Mouse (Mus musculus) midbrain, postnatal 0 days (tissue): ENCODE data around the gene Ccnd1. TPM values are rescaled to one million over a fixed set of nuclear protein-coding genes. Genes with fewer than 3 reads are reported as not detected.
A peak's percentile ranks its signal among the peaks of the same experiment; 100 is the strongest.
"Not testable (repeated sequence)": the region's sequence is repeated elsewhere in the genome, so short reads cannot be mapped to it uniquely, and the experiment has no call there.

ENCODE experiments used
- ATAC-seq: fragments of 200-750 bp; cut with Nextera tagmentation; 2 replicates; pipeline ENCODE4 v1.8.0; 2017; ENCODE audit warnings: moderate number of reproducible peaks, mild to moderate bottlenecking, moderate TSS enrichment, moderate library complexity; ENCODE audit not compliant: low FRiP score
- DNase-seq: peaks from one replicate; pipeline ENCODE4 v3.0.0-alpha.2; 2015; ENCODE audit warnings: low spot score
- H3K27ac ChIP-seq: fragments of 300-500 bp; sonication (generic); 2 replicates; pipeline ENCODE4 v1.5.1; 2014; ENCODE audit warnings: low read depth, mild to moderate bottlenecking, low read length, mixed read lengths
- H3K27me3 ChIP-seq: fragments of 300-500 bp; sonication (generic); 2 replicates; pipeline ENCODE4 v1.6.1; 2014; ENCODE audit warnings: low read length, control low read depth, mixed read lengths; ENCODE audit not compliant: insufficient read depth
- H3K36me3 ChIP-seq: fragments of 300-500 bp; sonication (generic); 2 replicates; pipeline ENCODE4 v1.6.1; 2014; ENCODE audit warnings: low read length, control low read depth, mixed read lengths; ENCODE audit not compliant: insufficient read depth
- H3K4me1 ChIP-seq: fragments of 300-500 bp; sonication (generic); 2 replicates; pipeline ENCODE4 v1.6.1; 2014; ENCODE audit warnings: mild to moderate bottlenecking, control low read depth, antibody characterized with exemption, low read length, mixed read lengths; ENCODE audit not compliant: insufficient read depth
- H3K4me2 ChIP-seq: fragments of 300-500 bp; sonication (generic); 2 replicates; pipeline ENCODE4 v1.6.1; 2014; ENCODE audit warnings: low read depth, mild to moderate bottlenecking, low read length, mixed read lengths; ENCODE audit not compliant: poor library complexity, severe bottlenecking
- H3K4me3 ChIP-seq: fragments of 300-500 bp; sonication (generic); 2 replicates; pipeline ENCODE4 v1.5.1; 2014; ENCODE audit warnings: low read depth, mild to moderate bottlenecking, low read length, moderate library complexity
- H3K9ac ChIP-seq: fragments of 300-500 bp; sonication (generic); replicated peaks from 2 replicates; pipeline ENCODE4 v1.6.1; 2014; ENCODE audit warnings: mild to moderate bottlenecking, low read length, moderate library complexity, mixed read lengths; ENCODE audit not compliant: poor library complexity, severe bottlenecking
- H3K9me3 ChIP-seq: fragments of 300-500 bp; sonication (generic); 2 replicates; pipeline ENCODE4 v1.6.1; 2016; ENCODE audit warnings: low read length, control low read depth
- CTCF ChIP-seq: IDR thresholded peaks from 2 replicates; pipeline ENCODE4 v1.5.1; 2016; ENCODE audit warnings: antibody characterized with exemption, mild to moderate bottlenecking
- WGBS: fragments of 180-500 bp; shearing (Covaris S2); extraction: QIAGEN DNeasy Blood & Tissue Kit; methylation state at CpG from one replicate; pipeline ENCODE4 v1.1.7; 2014; 5-methylcytosine and 5-hydroxymethylcytosine counted together
- polyA plus RNA-seq: library from polyadenylated mRNA; unstranded; fragments of >200 nt; fragmentation: Nextera tagmentation; extraction: Ambion mirVana; gene quantifications from 2 replicates; pipeline ENCODE4 v1.2.1, GENCODE M21; 2015
- total RNA-seq: library from RNA; depleted of rRNA; stranded (reverse); fragments of >200 nt; gene quantifications from 2 replicates; pipeline ENCODE4 v1.2.3, GENCODE M21; 2014; rRNA removed

The Ccnd1 gene
- total and polyA plus RNA-seq, 2 experiments from 2014 or later = 18.5 to 32.8 TPM

DNA sequence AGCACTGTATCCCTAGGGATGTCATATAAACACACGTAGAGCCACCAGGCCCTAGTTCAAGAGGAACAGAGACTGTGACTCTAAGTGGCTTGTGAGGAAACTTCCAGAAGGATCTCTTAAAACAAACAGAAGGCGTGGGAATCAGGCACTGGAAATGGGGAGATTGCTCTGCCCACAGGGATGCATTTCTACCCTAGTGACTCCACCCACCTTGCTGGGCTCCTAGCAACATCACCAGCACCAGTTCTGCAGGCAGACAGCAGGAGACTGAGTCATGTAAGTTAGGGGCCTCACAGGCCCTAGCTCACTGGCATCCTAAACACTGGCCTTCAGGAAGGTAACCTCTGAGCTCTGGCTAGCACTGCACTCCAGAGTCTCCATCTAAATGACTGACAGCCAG, 47.9 kb downstream of the Ccnd1 start:
- H3K27ac ChIP-seq = no peak overlapping the region
- H3K36me3 ChIP-seq = no peaks in the 10 kb centered on the region; the same call in 1 of the 2 replicates
- 74% methylated on average over 2 of the region's 2 CpGs for WGBS
- DNase-seq (no peak), ATAC-seq (no peak)
- H3K4me3 ChIP-seq = no peak overlapping the region
- H3K27me3 ChIP-seq = peaks cover 6% of the 10 kb centered on the region
- no peak for TF ChIP-seq CTCF
- H3K4me1 ChIP-seq = peaks cover 5% of the 10 kb centered on the region
- no peaks in the 10 kb centered on the region for H3K9me3 ChIP-seq
- H3K9ac ChIP-seq = no peak overlapping the region
- H3K4me2 ChIP-seq = no peak overlapping the region

DNA sequence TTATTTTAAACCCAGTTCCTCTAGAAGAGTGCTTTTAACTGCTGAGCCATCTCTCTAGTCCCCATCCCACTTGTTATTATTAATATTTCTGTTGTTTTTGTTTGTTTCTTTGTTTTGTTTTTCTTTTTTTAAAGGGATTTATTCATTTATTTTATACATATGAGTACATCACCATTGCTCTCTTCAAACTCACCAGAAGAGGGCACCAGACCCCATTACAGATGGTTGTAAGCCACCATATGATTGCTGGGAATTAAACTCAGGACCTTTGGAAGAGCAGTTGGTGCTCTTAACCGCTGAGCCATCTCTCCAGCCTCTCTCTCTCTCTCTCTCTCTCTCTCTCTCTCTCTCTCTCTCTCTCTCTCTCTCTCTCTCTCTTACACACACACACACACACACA, 49.1 kb downstream of the Ccnd1 start:
- H3K27ac ChIP-seq, H3K36me3 ChIP-seq, ATAC-seq, DNase-seq, H3K4me2 ChIP-seq, H3K9ac ChIP-seq, H3K4me3 ChIP-seq, H3K4me1 ChIP-seq, H3K9me3 ChIP-seq, H3K27me3 ChIP-seq: not testable (repeated sequence)
- TF ChIP-seq CTCF = peak; percentile 28
- 95% methylated on average over 1 of the region's 1 CpGs for WGBS

DNA sequence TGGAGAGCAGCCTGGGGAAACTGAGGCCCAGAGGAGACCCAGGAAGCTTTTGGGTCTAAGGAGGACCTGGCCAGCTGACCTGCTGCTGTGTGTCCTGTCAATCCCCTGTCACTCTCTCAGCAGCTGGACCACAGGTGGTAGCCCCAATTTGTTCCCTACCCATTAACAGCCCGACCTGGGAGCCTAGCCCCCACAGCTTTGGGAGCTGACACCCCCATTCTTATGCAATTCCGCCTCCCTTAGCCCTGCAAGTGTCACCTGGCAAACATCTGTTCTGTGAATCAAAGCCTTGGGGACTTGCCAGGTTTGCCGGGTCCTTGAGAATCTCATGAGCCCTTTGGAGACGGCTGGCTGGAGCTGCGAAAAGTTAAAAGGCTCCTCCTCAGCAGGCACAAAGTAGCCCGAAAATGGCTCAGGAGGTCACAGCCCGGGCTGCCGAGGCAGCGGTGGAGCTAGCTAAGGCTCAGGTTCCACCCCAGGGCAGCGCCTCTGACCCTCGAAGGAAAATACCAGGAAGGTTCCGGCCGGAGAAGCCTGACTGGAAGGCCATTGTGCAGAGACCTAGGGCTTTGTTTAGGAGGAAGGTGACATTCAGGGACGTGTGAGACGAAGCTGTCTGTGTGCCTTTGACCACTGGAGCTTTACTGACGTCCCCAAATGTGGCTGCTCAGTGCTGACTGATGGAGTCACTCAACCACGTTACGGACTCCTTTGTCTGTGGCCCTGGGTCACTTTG, 51.0 kb downstream of the Ccnd1 start:
- Histone ChIP-seq H3K9ac (no peak overlapping the region), H3K27ac (no peak overlapping the region), H3K36me3 (no peaks in the 10 kb centered on the region; the same call in 1 of the 2 replicates), H3K4me1 (no peaks in the 10 kb centered on the region), H3K4me2 (no peak overlapping the region), H3K9me3 (no peaks in the 10 kb centered on the region), H3K4me3 (no peak overlapping the region), H3K27me3 (no peaks in the 10 kb centered on the region)
- WGBS = 11% methylated on average over 18 of the region's 18 CpGs
- TF ChIP-seq CTCF = no peak
- DNase-seq (no peak), ATAC-seq (no peak)

DNA sequence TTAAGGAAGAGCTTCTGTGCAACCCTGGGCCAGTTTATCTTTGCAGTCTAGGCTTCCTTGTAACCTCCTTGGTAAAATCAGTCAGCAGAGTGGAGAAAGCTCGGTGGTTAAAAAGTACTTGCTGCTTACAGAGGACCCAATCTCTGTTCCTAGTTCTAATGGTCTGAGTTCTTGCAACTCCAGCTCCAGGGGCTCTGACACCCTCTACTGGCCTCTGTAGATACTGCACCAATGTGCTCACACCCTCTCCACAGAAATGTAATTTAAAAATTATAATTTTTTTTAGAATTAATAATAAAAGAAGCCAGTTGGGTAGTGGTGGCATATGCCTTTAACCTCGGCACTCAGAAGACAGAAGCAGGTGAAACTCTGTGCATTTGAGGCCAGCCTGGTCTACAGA, 52.1 kb downstream of the Ccnd1 start:
- no peak overlapping the region for H3K9ac ChIP-seq
- 81% methylated on average over 2 of the region's 2 CpGs for WGBS
- H3K36me3 ChIP-seq = no peaks in the 10 kb centered on the region; the same call in 1 of the 2 replicates
- no peak for DNase-seq
- H3K4me1 ChIP-seq = no peaks in the 10 kb centered on the region
- H3K27ac ChIP-seq = no peak overlapping the region
- H3K4me3 ChIP-seq = no peak overlapping the region
- no peak for TF ChIP-seq CTCF
- no peaks in the 10 kb centered on the region for H3K27me3 ChIP-seq
- ATAC-seq = no peak
- H3K4me2 ChIP-seq = no peak overlapping the region
- no peaks in the 10 kb centered on the region for H3K9me3 ChIP-seq

DNA sequence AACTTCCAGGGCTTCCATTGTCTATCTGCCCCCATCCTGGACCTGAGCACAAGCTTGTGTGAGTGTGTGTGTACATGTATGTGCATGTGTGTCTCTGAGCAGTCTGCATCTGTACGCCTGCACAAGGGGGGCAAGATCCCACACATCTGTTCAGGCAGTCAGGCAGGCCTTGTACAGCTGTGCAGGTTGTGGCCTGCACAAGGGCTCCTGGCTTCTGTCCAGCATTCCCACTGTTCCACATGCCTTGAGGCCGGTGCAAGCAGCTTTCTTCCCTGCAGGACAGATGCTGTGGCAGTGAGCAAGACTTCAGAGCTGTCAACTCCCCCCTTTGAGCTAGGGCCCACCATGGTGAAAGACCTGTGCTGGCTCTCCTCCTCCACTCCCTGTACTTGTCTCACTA, 56.6 kb downstream of the Ccnd1 start:
- Histone ChIP-seq H3K36me3 (no peaks in the 10 kb centered on the region), H3K4me3 (no peak overlapping the region), H3K27me3 (no peaks in the 10 kb centered on the region), H3K9ac (no peak overlapping the region), H3K9me3 (no peaks in the 10 kb centered on the region), H3K4me2 (no peak overlapping the region), H3K4me1 (no peaks in the 10 kb centered on the region), H3K27ac (no peak overlapping the region)
- no peak for TF ChIP-seq CTCF
- ATAC-seq (no peak), DNase-seq (no peak)
- WGBS = 40% methylated on average over 2 of the region's 2 CpGs

Other genes starting within 250 kb of the Ccnd1 start
- gene Ano1, start 188.0 kb downstream of the Ccnd1 start, total RNA-seq = 11.6 and 13.5 TPM in 2 replicates
- gene Ano1, start 188.0 kb downstream of the Ccnd1 start, polyA plus RNA-seq = 5.8 and 7.5 TPM in 2 replicates
- gene Fgf3, start 101.8 kb downstream of the Ccnd1 start, total RNA-seq = 0.85 and 3.5 TPM in 2 replicates
- 0.33 and 1.2 TPM in 2 replicates for gene Fgf3, start 101.8 kb downstream of the Ccnd1 start, polyA plus RNA-seq
- gene Fgf4, start 92.6 kb downstream of the Ccnd1 start, total RNA-seq = not detected in 2 replicates
- gene Fgf4, start 92.6 kb downstream of the Ccnd1 start, polyA plus RNA-seq = not detected in 2 replicates
- 7.9 and 9.3 TPM in 2 replicates for gene Fgf15, start 43.4 kb downstream of the Ccnd1 start, total RNA-seq
- 3.8 and 5.1 TPM in 2 replicates for gene Fgf15, start 43.4 kb downstream of the Ccnd1 start, polyA plus RNA-seq
- gene LTO1, start 24.8 kb downstream of the Ccnd1 start, total RNA-seq = 19.2 and 19.8 TPM in 2 replicates
- gene LTO1, start 24.8 kb downstream of the Ccnd1 start, polyA plus RNA-seq = 17.9 and 18.9 TPM in 2 replicates